30 mouse cellular contexts compared by ENCODE assay signal in the genomic region with DNA sequence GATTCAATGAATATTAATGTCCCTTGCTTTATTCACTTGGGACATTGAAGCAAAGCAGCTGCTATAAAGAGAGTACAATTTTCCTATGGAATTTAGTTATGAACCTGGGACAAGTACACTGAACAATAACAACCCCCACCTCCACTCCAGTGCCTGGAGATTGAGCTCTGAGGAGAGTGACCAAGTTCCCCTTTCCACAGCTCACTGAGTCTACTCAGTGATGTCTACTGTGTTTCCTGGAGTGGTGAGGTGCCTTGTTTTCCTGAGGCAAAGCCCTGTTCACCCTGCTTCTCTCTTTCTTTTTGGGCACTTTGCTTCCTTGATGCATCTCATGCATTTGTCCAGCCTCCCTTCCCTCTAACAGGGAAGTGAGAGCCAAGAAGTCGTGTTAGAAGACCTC. TPM values are rescaled to one million over a fixed set of nuclear protein-coding genes. Genes with fewer than 3 reads are reported as not detected.
DNase-seq lines count a peak whose midpoint lies in the region; ATAC-seq lines count a peak whose summit lies in the region.
"Had no signal": no experiment of that assay in that cellular context is flagged by ENCODE, and none has a peak within 500 bp of the region (broad histone marks: within the 10 kb centered on the region; RNA-seq: fewer than 3 reads in every experiment).

No protein-coding gene starts in this region.

- no peaks in the 10 kb centered on the region; the same call in 1 of the 2 replicates for H3K4me1 ChIP-seq in midbrain, embryonic 15.5 days
- H3K4me1 ChIP-seq: embryonic facial prominence, embryonic 10.5 days; embryonic facial prominence, embryonic 15.5 days; heart, embryonic 13.5 days; liver, embryonic 12.5 days had no signal

- 76% methylated on average over 1 of the region's 1 CpGs for WGBS in midbrain, embryonic 15.5 days

- peak; percentile 67 for DNase-seq in heart, adult 11 months
- DNase-seq in heart, postnatal 36 days = no peak
- DNase-seq in spleen, postnatal 36 days (ENCODE audit: low spot score in 2 of 2) = peak; percentile 54 to 56
- DNase-seq in spleen, postnatal 4 days (ENCODE audit: low spot score in 2 of 2) = no peak
- DNase-seq in thymus, postnatal 4 days = no peak
- no peak for DNase-seq in right cerebral cortex, postnatal 25 days
- DNase-seq: adrenal gland, adult 8-10 months; cerebellum, adult 2 months; cerebellum, postnatal 14 days; gastrocnemius, postnatal 25 days; heart, postnatal 10 days; kidney, adult 9 months; kidney, postnatal 10 days; left cerebral cortex, postnatal 4 days; liver, postnatal 0 days; lung, postnatal 4 days; midbrain, embryonic 14.5 days; right cerebral cortex, adult 18-20 months; right cerebral cortex, postnatal 4 days had no signal

- H3K9ac ChIP-seq in midbrain, embryonic 15.5 days = no peak overlapping the region
- H3K9ac ChIP-seq: embryonic facial prominence, embryonic 15.5 days; heart, embryonic 13.5 days; liver, embryonic 12.5 days; liver, postnatal 0 days had no signal

- H3K9me3 ChIP-seq in midbrain, embryonic 15.5 days = no peaks in the 10 kb centered on the region
- H3K9me3 ChIP-seq: embryonic facial prominence, embryonic 10.5 days; embryonic facial prominence, embryonic 15.5 days; heart, embryonic 13.5 days; liver, embryonic 12.5 days had no signal

- H3K4me3 ChIP-seq in midbrain, embryonic 15.5 days = no peak overlapping the region
- H3K4me3 ChIP-seq: embryonic facial prominence, embryonic 10.5 days; embryonic facial prominence, embryonic 15.5 days; heart, embryonic 13.5 days; liver, embryonic 12.5 days had no signal

- H3K36me3 ChIP-seq in midbrain, embryonic 15.5 days (replicated peaks) = peaks cover 6% of the 10 kb centered on the region

- no peak overlapping the region for H3K27ac ChIP-seq in midbrain, embryonic 15.5 days
- H3K27ac ChIP-seq: embryonic facial prominence, embryonic 10.5 days; embryonic facial prominence, embryonic 15.5 days; heart, embryonic 13.5 days; hindbrain, postnatal 0 days; liver, embryonic 12.5 days had no signal

- intact Hi-C loops in heart, postnatal 36 days (cut with DNase I) = no loop called here

- H3K4me2 ChIP-seq in midbrain, embryonic 15.5 days = no peak overlapping the region
- H3K4me2 ChIP-seq: embryonic facial prominence, embryonic 15.5 days; heart, embryonic 13.5 days; liver, embryonic 12.5 days had no signal

- peak; percentile 81 to 84 for ATAC-seq in hematopoietic stem cell, adult 5-6 weeks (replicated peaks in 1 of 2; ENCODE audit: insufficient read depth in 1 of 2, low FRiP score in 2 of 2, low TSS enrichment in 1 of 2, low read depth in 1 of 2, poor library complexity in 2 of 2, severe bottlenecking in 2 of 2)
- no peak for ATAC-seq in midbrain, embryonic 15.5 days (replicated peaks)
- ATAC-seq: CD4-positive, CD25-positive, alpha-beta regulatory T cell, adult 4 months; forebrain, embryonic 14.5 days; hindbrain, postnatal 0 days; intestine, postnatal 0 days; liver, embryonic 12.5 days; liver, postnatal 0 days; lung, postnatal 0 days had no signal

- H3K27me3 ChIP-seq in midbrain, embryonic 15.5 days (replicated peaks) = no peaks in the 10 kb centered on the region
- H3K27me3 ChIP-seq: embryonic facial prominence, embryonic 15.5 days; heart, embryonic 13.5 days; liver, embryonic 12.5 days had no signal

RNA-seq across cellular contexts. Expression of gene Nfu1, which starts 58.9 kb away (rescaled TPM):
- total RNA-seq in heart, postnatal 36 days (2021) = 10 to 100 TPM; 71.5 to 72.8 TPM
- total RNA-seq in hematopoietic stem cell, adult 5-6 weeks (2017) = 45.3 and 75.9 TPM in 2 replicates
- polyA plus RNA-seq in midbrain, embryonic 15.5 days (2015; fragmentation: Nextera tagmentation; extraction: Ambion mirVana) = 127 and 129 TPM in 2 replicates

Comparison
In these comparisons a context has a peak if more than half of its experiments do, and no peak if none do; other contexts are left out.
1. DNase-seq: peak in heart, adult 11 months (single experiment) and spleen, postnatal 36 days (2 of 2); none in heart, postnatal 36 days (0 of 2), spleen, postnatal 4 days (0 of 2), thymus, postnatal 4 days (single experiment) and right cerebral cortex, postnatal 25 days (single experiment).